Mouse (Mus musculus): ENCODE measurements around the gene Mtfr1l.

DNA sequence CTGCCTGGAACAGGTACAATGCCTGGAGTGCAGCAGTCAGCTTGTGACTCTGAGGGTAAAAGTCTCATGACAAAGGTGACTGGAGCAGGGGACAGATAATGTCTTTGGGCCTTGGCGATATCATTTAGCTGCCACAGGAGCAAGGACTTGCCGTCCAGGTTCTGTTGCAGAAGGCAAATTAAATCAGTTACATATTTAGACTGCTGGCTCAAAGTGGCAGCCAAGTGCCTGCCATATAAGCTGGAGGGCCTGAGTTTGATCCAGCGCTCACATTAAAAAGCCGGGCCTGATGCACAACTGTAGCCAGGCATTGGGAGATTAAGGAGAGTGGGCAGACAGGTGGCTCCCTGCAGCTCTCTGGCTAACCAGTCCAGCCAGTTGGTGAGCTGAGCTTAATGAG lies 55.3 kb downstream of the Mtfr1l start:
- TF ChIP-seq CTCF (IDR thresholded peaks at IDR 0.05; ENCODE audit: low read depth) (no peak), EP300 (IDR thresholded peaks at IDR 0.05; ENCODE audit: low read depth) (no peak)

All from liver, postnatal 0 days (tissue).